Mouse (Mus musculus): ENCODE data around the gene Cxcl16.

DNA sequence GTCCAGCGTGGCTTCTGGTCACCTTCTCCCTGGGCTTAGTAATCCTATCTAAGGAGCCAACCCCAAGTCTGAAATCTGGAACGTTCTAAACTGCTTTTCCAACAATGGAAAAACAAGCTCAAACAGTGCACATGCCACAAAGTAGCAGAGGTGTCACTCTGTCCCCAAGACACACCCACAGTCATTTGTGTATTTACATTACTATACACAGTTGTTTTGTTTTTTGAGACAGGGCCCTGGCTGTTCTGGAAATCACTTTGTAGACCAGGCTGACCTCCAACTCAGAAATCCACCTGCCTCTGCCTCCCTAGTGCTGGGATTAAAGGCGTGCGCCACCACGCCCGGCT, 49.5 kb downstream of the Cxcl16 start:
- no peak for TF ChIP-seq CTCF (IDR thresholded peaks at IDR 0.05; ENCODE audit: low read depth, low read length)
- no peak for TF ChIP-seq POLR2A (IDR thresholded peaks at IDR 0.05; ENCODE audit: extremely low read depth, insufficient read depth, low read length)
